Mouse (Mus musculus) MN1 (cell line): Measurements from ENCODE around the gene Spint2.

Experiments used
- DNase-seq: peaks from one replicate; pipeline ENCODE4 v3.0.0-alpha.2; 2016; ENCODE audit warnings: low spot score

Gene Spint2

DNA sequence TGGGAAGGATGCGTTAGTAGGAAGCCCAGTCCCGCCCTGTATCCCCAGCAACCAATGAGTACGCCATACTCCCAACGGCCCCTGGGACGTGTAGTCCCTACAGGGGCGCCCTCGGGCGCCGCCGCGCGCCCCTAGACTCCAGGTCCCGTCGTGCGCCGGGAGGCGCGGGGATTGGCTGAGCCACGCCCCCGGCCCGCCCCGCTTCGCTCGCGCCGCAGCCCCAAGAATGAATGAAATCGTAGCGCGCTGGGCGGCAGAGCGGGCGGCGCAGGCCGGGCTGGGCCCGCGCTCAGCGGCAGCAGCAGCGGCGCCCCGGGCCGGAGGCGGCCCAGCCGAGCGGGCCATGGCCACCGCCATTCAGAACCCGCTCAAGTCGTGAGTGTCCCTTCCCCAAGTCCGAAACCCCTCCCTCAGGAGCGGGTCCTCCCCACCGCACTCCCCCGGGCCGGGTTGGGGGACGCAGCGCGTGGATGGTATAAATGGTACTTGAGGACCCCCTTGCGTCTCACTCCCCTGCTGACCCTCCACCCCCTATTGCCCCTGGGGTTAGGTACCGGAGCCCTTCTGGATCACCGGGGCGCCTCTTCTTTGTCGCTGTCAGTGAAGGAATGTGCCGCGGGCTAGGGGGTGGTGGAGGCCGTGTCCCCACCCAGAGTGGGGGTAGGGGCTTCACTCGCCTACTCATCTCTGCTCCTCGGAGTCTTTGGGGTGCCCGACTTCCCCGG is 22.2 kb upstream of the Spint2 start, which contains the start of gene Dpf1:
Dpf1 (plus strand) TSS at position 214 of the 725 bp plus-strand sequence.
- peak; percentile 83 for DNase-seq

DNA sequence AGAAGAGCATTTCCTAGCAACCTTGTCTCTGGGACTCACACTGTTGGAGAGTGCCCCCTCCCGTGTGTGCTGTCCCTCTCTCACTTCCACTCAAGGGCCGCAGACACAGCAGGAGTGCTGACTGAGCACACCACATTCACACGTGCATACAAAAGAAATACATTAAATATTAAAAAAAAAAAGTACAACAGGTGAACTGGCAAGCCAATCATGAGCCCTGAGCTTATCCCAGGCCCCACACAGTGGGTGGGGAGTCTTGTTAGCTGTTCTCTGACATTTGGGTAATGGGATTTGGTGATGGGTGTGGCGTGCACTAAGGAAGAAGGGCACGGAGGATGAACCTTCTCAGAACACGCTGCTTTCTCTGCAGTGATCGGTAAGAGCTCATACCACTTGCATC is 20.9 kb upstream of the Spint2 start:
- DNase-seq = no peak

DNA sequence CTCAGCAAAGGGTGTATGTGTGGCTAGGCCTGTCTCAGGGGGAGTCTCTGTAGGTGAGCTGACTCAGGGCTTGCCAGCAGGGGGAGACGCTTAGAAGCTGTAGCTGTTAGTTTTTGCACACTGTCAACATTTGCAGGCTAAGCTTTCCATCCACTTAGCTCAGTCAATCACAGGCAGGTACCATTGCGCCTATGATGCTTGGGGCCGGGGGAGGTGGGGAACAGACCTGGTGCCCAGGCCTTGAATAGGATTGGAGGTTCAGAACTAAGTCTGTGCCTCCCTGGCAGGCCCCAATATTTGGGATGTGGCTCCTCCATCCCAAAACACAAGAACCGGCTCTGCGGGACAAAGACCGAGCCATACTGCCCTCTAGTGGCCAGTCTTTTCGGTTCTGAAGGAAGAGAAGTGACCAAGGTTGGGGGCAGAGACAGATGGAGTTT is 19.4 kb upstream of the Spint2 start:
- peak; percentile 82 for DNase-seq

DNA sequence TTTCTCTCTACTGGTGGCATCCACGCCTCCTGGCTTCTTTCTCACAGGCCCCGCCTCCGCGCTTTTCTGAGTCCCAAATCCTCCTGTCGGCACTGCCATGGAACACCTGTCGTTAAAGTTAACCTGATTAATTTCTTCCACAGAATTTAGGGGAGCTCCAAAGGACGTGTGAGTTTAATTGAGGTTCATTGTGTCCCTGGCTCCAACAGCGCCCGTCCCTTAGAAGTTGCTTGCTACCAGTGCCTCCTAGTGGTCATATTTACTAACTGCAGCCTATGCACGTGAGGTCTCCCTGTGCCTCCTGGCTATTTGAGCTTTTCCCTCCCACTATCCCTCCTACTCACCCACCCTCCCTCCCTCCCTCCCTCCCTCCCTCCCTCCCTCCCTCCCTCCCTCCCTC is 15.3 kb upstream of the Spint2 start:
- DNase-seq = peak; percentile 78

DNA sequence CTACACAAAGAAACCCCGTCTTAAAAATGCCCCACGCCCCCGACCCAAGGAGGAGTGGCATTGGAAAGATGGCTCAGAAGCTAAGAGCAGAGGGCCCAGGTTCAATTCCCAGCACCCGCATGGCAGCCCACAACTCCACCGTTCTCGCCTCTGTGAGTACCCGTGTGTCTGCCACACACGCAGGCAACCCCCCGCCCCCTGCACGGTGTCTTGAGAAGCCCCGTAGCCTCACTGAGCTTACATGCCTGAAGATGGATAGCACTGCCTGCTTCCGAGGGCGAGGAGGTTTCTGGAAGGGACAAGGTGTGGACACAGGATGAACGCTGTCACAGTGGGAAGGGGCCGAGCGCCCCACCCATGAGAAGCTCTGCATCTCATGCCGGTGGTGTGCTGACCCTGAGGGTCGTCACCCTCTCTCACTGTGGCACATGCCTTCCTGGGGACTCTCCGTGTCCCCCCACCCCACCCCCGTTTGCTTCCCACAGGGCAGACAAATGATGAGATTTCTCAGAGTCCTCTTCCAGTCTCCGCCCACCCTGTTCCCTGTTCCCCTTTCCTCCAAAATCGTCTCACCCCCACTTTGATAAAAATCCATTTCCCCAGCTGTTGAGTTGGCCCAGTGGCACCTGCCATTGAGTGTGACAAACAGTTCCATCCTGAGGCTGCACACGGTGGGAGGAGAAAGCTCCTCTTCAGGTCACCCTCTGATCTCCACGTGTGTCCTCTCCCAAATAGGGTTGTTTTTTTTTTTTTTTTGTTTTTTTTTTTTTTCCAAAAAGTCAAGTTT is 14.3 kb upstream of the Spint2 start:
- no peak for DNase-seq

DNA sequence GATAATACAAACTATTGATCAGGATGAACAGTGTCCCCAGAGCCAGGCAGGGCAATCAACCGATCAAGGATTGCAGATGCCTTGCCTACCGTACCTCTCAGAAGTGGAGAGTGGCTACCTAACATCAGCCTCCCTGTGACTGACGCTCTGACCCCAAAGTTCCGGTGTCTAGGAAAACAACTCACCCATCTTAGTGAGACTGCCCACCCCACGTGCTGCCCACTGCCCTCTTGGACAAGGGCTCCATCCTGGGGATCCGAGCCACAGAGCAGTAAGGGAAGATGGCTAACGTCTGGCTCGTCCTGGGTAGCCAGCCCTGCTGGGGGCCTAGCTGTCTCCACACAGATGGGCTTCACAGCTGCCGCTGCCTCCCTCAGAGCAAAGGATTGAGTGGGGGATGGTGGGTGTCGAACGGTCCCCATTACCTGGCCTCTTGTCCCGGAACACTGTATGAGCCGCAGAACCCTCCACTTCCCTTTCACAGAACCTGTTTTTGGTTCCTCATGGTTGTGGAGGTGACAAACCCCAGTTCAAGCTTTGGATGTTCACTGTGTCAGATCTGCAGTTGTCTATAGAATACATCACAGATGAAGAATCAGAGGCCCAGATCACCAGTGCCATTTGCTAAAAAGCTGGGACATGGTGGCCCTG is 12.5 kb upstream of the Spint2 start:
- no peak for DNase-seq

DNA sequence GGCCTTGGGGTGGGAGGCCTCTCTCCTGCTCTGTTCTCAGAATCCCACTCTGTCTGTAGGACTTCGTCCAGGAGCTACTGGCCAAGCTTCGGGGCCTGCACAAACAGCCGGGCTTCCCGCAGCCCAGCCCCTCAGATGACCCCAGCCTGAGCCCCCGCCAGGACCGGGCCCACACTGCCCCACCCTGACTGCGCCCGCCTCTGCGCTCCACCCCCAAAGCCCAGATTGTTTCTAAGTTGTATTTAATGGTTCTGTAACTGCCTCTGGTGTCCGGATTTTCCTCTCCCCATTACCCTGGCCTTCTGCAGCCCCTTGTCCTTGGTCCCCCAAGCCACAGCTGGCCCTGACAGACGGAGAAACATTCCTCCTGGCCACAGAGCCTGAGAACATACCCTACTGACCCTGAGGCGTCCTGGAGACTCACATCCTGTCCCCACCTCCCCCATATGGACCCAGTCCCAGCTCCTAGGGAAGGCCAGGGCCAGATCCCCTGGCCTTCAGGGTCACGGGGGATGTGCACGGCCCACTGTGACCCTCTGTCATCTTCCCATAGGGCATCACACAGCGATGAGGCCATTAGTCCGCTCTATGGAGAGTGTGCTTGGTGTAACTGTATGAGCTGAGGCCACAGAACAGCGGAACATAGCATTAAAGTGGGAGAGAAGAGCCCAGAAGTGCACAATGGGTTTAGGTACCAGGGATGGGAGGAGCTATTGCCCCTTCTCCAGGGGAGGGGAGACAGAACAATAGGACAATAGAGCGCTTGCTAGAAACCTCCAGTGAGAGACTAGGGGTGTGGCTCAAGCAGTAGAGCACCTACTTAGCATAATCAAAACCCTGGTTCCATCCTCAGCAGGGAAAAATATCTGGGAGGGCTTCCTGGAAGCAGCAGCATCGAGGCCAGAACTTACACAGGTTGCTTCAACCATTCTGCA is 11.7 kb upstream of the Spint2 start:
- DNase-seq = no peak

DNA sequence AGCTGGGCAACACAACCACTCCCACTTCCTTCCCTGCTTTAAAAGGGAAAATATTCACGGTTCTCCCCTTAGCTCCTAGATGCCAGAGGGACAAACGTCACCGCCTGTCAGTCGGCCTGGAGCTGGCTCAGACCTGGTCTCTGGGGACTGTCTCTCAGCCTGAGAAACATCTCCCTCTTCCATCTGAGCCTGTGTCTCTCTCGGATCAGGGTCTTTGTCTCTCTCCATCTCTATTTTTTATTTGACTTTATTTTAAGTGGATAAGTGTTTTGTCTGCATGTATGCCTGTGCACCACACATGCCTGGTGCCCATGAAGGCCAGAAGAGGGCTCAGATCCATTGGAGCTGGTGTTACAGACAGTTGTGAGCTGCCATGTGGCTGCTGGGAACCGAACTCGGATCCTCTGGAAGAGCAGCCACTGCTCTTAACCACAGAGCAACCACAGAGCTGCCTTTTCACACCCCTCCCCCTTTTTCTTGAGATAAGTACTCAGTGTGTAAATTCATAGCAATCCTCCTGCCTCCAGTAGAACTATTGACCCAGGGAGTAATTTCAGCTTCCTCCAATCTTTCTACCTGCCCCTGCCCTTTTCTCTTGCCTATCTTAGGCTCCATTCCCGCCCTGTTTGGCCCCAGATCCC is 10.9 kb upstream of the Spint2 start:
- no peak for DNase-seq

DNA sequence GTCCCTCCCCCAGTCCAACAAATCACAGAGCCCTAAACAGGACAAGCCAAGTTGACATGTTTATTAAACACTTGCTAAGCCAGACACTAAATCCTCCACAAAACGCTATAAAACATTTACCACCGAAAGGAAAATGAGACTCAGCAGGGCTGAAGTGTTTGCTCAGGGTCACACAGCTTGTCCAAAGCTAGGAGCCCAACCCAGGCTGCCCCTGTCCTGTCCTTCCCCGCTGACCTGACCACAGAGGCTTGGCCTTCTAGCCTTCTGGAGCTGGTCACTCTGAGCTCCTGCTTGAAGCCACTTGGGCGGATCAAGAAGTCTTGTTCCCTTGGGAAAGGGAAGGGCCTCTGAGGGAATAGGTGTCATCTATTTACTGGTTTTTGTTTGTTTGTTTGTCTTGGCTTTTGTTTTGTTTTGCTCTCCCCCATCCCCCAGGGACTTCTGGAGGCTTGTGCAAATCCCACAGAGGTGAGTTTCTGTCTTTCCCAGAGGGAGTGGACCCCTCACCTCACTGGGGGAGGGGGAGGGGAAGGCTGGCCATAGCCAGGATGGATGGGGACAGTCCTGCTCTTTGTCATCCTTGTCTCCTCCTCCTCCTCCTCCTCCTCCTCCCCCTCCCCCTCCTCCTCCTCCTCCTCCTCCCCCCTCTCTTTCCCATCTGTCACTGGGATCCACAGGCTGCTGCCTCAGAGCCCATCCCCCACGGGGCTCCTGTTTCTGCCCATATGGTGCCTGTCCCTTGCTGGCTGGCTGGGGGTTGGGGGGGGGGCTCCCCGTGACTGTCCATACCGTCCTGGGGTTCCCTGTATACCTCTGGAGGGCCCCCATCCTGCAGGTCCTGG is 10.1 kb upstream of the Spint2 start:
- DNase-seq = no peak

DNA sequence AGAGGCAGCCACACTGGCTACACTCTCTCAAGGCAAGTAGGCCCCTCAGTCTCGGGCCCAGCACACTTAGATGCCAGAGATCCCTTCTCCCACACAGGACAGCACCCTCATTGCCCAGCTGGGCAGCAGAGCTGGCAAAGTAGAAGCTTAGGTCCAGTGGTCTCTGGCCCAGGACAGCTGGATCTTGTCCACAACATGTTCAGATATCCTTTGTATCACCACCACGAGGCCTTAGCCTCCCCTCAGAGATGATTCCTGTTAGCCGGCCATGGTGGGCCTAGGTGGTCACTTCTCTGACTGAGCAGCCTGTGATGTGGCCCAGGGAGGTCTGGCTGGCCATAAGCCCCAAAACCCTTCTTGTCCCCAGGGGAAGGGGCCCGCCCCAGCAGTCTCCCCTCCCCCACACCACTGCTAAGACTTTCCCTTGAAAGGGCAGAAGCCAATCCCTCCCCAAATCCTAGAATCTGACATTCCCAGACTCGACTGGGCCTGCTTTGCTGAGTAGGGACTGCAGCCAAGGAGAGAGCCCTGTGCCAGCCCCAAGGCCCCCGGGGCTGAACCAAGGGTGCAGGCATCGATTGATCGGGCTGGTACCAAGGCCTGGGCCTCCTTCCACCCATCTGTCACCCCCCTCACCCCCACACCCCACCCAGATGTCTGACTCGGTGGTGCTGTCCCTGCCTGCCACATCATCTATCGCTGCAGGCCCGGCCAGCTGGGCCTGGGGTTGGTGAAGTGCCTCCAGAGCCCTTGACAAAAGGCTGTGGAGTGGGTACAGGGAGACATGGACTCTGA is 9.2 kb upstream of the Spint2 start:
- DNase-seq = no peak

DNA sequence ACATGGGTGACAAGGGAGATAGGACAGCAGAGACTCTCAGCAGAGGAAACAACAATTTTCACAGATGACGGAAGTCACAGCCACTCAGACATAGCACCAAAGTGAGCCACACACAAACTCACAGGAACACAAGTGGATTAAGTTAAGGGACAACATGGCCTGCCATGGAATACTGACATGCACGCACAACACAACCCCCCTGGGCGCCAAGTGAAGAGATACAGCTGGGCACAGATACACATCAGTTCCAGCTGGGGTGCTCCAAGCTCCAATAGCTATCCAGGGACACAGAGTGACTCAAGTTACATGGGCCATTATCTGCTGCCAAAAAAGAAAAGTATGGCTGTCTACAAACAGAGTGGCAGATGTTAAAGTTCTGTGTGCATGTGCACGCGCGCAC is 8.1 kb upstream of the Spint2 start:
- no peak for DNase-seq

DNA sequence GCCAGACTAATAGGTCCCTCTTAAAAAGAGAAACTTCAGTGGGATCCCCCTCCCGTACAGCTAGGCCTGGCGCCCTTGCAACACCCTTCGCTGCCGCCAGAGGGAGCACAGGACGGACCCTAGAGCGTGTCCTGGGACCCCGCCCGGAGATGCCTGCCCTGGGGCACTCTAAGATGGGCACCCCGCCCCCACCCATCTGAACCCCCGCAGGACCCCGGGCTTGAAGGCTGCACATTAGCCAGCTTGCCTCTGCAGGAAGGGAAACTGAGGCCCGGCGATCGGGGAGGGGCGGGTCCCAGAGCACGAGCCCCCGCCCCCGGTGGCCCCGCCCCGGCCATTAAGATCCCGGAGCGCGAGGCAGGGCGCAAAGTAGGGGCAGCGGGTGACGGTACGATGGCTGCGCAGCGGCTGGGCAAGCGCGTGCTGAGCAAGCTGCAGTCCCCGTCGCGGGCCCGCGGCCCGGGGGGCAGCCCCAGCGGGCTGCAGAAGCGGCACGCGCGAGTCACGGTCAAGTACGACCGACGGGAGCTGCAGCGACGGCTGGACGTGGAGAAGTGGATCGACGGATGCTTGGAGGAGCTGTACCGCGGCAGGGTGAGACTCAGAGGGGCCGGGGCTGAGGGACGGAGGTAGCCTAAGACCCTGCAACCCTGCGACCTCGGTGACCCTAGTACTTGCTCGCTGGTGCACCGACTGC is 7.4 kb upstream of the Spint2 start, which contains the start of gene Ppp1r14a:
Ppp1r14a (plus strand) TSS at position 367 of the 697 bp plus-strand sequence.
- DNase-seq = peak; percentile 61

DNA sequence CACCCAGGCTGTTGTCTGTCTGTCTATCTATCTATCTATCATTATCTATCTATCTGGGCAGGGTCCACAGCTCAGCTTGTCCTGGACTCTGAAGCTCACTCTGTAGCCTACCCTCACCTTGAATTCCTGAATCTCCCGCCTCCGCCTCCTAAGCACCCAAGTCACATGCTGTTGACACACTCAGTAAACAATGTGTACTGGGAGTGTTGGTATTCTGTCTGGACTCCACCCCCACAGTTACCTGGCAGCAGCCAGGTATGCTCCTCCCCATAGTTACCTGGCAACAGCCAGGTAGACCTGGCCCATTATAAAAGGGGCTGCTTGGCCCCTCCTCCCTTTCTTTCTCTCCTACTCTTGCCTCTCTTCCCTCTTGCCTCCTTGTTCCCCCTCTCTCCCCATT is 6.4 kb upstream of the Spint2 start:
- DNase-seq = no peak

DNA sequence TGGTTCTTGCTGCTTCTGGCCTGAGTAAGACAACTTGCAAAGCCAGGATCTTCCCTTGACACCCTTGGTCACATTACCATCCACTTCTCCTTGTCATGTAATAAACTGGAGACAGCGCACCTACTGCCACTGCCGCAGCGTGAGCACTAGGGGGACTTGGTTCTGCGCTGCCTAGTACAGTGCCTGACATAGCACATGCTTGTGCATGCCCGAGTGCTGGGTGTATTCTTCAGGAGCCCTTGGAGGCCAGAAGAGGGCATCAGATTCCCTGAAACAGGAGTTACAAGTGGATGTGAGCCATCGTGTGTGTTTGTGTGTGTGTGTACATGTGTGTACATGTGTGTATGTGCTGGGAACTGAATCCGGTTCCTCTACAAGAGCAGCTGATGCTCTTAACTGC is 5.8 kb upstream of the Spint2 start:
- DNase-seq = no peak

DNA sequence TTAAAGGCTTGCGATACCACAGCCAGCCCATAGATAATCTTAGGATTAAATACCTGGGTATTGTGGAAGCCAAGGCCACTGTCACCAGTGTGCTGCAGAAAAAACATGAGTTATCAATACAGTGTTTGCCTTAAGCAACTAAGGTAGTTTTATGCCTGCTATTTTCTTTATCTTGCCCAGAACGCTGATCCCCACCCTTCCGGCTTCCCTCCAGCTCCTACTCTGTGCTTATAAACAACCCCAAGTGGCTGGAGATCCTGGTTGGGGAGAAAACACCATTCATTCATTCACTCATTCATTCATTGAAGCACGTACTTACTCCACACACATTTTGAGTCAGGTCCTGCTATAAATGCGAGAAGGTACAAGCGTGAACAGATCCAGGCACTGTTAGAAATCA is 2.8 kb upstream of the Spint2 start:
- DNase-seq = no peak

DNA sequence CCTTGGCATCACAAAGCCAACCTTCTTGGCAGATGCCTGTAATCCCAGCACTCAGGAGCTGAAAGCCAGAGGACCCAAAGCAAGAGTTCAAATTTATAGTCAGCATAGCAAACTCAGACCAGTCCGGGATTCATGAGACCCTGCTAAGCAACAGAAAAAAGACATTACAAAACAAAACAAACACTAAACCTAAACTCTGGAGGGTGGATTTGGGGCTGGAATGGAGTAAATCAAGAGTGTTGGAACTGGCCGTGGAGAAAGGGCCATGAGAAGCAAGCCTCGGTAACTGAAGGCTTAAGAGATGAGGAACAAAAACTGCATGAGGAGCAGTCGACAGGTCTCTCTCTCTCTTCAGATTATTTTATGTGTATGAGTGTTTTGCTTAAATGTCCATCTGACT is 2.2 kb upstream of the Spint2 start:
- no peak for DNase-seq

DNA sequence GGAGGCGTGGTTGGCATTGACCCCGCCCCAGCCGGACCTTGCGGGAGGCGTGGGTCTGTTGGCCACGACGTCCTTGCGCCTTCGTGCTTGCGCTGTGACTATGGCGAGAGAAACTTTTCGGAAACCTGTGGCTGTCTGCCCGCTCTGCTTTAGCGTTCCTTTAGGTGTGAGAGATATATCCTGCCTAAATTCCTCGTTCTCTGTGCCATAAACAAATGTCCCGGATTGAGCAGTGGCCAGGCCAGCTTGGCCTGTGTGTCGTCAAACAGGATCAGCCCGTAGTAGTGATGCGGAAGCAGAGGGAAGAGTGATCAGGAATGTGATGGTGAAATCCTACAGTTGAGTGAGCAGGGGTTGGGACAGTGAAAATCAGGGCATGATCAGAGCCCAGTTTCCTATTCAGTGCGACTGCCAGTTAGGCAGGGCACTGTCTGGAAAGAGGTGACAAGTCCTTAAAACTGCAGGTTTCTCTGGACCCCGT is 402 bp upstream of the Spint2 start:
- DNase-seq = no peak

DNA sequence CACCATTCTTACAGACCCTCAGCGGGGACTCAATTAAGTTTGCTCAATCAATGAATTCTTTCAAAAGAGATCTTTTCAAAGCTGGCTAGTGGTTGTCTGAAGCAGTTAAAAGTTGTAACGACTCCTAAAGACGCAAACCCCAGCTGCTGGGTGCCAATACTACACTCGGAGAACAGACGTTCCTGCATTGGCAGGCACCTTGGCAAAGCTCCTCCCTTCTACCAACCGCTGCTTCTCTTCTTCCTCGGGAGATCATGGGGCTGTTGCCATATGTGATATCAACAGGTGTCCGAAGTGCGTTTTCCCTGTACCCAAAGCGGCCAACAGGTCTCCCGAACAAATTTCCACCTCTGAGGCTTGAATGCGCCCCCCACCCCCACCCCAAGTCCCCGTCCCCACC is 911 bp downstream of the Spint2 start:
- no peak for DNase-seq

DNA sequence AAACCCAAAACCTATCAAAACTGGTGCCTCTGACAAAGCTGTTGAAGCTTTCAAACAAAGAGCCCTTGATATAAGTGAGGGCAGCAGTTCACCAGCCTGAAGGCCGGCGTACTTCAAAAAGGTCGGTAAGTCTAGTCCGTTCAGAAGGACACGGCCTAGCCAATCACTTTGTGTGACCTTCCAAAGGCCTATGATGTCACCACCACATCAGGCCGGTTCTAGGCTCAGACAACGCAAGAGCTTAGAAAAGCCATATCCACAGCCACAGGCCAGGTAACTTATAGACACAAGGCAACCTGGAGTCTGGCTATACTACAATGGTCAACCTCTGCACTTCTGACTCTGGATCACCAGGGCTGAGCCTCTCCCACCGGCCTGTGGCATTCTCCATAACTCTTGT is 1.8 kb downstream of the Spint2 start:
- DNase-seq = peak; percentile 30
